Mouse (Mus musculus) ES-E14 (cell line): Measurements from ENCODE around the gene 9230104L09Rik. TPM values are rescaled to one million over a fixed set of nuclear protein-coding genes. Genes with fewer than 3 reads are reported as not detected.

Experiments
- DNase-seq: peaks from one replicate; pipeline ENCODE4 v3.0.0-alpha.2; 2013; ENCODE audit warnings: low read depth, low spot score
- H3K27ac ChIP-seq: 2 replicates; pipeline ENCODE4 v1.5.1; 2012; ENCODE audit warnings: low read depth, mild to moderate bottlenecking, low read length, moderate library complexity, mixed read lengths; ENCODE audit not compliant: poor library complexity, insufficient read depth, severe bottlenecking
- H3K36me3 ChIP-seq: 2 replicates; pipeline ENCODE4 v1.6.1; 2012; ENCODE audit warnings: mild to moderate bottlenecking, low read length, moderate library complexity, mixed read lengths; ENCODE audit not compliant: control insufficient read depth, poor library complexity, insufficient read depth, severe bottlenecking
- H3K4me1 ChIP-seq, 2 experiments: fragments of 150-350 bp in 1 of 2; sonication (generic) in 1 of 2; 2 replicates each; pipeline ENCODE4 v1.6.1; 2012; ENCODE audit warnings: low read length in 2 of 2, mild to moderate bottlenecking in 1 of 2, mixed read lengths in 1 of 2; ENCODE audit not compliant: control insufficient read depth in 2 of 2, insufficient read depth in 2 of 2, poor library complexity in 1 of 2
- H3K4me3 ChIP-seq, 2 experiments: fragments of 150-350 bp in 1 of 2; sonication (generic) in 1 of 2; 2 replicates each; pipeline ENCODE4 v1.5.1; 2012; ENCODE audit warnings: low read length in 2 of 2, low read depth in 1 of 2, mild to moderate bottlenecking in 1 of 2, mixed read lengths in 1 of 2; ENCODE audit not compliant: insufficient read depth in 1 of 2, poor library complexity in 1 of 2, severe bottlenecking in 1 of 2
- H3K9ac ChIP-seq: 2 replicates; pipeline ENCODE4 v1.6.1; 2012; ENCODE audit warnings: low read depth, mild to moderate bottlenecking, low read length, mixed read lengths; ENCODE audit not compliant: poor library complexity, insufficient read depth, severe bottlenecking
- H3K9me3 ChIP-seq: fragments of 150-350 bp; sonication (generic); 2 replicates; pipeline ENCODE4 v1.6.1; 2012; ENCODE audit warnings: low read depth, mild to moderate bottlenecking, low read length; ENCODE audit not compliant: control insufficient read depth, insufficient read depth
- CHD2 ChIP-seq: IDR thresholded peaks from 2 replicates; pipeline ENCODE4 v1.6.1; 2014; ENCODE audit warnings: mild to moderate bottlenecking, low read depth, low read length, inconsistent platforms
- HCFC1 ChIP-seq: IDR thresholded peaks from 2 replicates; pipeline ENCODE4 v1.6.1; 2012; ENCODE audit warnings: low read length, inconsistent platforms, borderline replicate concordance; ENCODE audit not compliant: insufficient read depth
- MAFK ChIP-seq: IDR thresholded peaks from 2 replicates; pipeline ENCODE4 v1.6.1; 2014; ENCODE audit warnings: mild to moderate bottlenecking, low read depth, low read length, inconsistent platforms; ENCODE audit not compliant: insufficient read depth
- ZC3H11A ChIP-seq: IDR thresholded peaks from 2 replicates; pipeline ENCODE4 v1.6.1; 2012; ENCODE audit warnings: low read depth, mild to moderate bottlenecking, inconsistent platforms, low read length, borderline replicate concordance
- ZNF384 ChIP-seq: IDR thresholded peaks from 2 replicates; pipeline ENCODE4 v1.6.1; 2012; ENCODE audit warnings: low read depth, low read length, inconsistent platforms
- in situ Hi-C, 2 experiments: fragments of 600-800 bp; cut with MboI; formaldehyde crosslinking; loops; one replicate each; pipeline ENCODE4 v1.15.1; 2025; ENCODE audit warnings: low sequenced_read_pairs in 2 of 2, inconsistent platforms in 1 of 2; ENCODE audit not compliant: unreplicated experiment in 2 of 2
- total RNA-seq: library from RNA; depleted of rRNA; stranded (reverse); fragments of 300-350 nt; gene quantifications from 2 replicates; pipeline ENCODE4 v1.2.3, GENCODE M21; 2012

The 9230104L09Rik gene
- total RNA-seq, 1 experiment = not detected

- peak; percentile 93 for DNase-seq
- Histone ChIP-seq H3K36me3 (peaks cover 10% of the 10 kb centered on the region), H3K27ac (peak overlapping the region; percentile 88), H3K4me3 (peak overlapping the region; percentile 72 to 91), H3K4me1 (peaks cover 6 to 19% of the 10 kb centered on the region in 2 experiments; a peak in 3 of 4 replicates), H3K9ac (peak overlapping the region; percentile 76), H3K9me3 (no peaks in the 10 kb centered on the region)
- in situ Hi-C loops = no loop called here
- TF ChIP-seq HCFC1 (no peak), ZNF384 (no peak)
These were observed 9.9 kb upstream of the 9230104L09Rik start for GRCm38 (mm10) chr2:148874617-148875334.

- no peak for DNase-seq
- H3K27ac ChIP-seq = no peak overlapping the region
- H3K9me3 ChIP-seq = no peaks in the 10 kb centered on the region
- TF ChIP-seq ZNF384 (no peak), ZC3H11A (no peak), MAFK (no peak), CHD2 (no peak), HCFC1 (no peak)
- in situ Hi-C loops = no loop called here
- peaks cover 10% of the 10 kb centered on the region for H3K36me3 ChIP-seq
- H3K4me1 ChIP-seq = peaks cover 6 to 17% of the 10 kb centered on the region in 2 experiments; a peak in 3 of 4 replicates
- H3K4me3 ChIP-seq = peak overlapping the region; percentile 72 to 91
- peak overlapping the region; percentile 55 for H3K9ac ChIP-seq
These were observed 9.4 kb upstream of the 9230104L09Rik start for GRCm38 (mm10) chr2:148874224-148874616.

DNA sequence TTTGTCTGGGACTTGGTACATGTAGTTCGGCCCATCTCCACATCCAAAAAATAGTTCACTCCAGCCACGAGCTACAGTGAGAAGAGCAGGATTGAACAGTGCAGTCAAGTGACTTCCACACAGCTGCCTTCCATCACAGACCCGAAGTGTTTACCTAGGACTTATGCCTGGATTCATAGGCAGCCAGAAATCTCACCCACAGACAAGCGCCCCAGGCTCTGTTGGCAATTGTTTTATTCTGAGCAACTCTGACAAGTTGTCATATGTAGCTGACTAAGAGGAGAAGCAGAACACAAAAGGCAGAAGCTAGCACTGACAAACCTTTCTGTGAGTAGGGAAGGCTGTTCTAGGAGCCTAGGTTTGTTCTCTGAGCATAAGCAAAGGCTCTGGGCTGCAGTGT, 8.0 kb upstream of the 9230104L09Rik start:
- no peak for DNase-seq
- H3K4me3 ChIP-seq = no peak overlapping the region
- H3K27ac ChIP-seq = no peak overlapping the region
- H3K36me3 ChIP-seq = peaks cover 10% of the 10 kb centered on the region
- peaks cover 6 to 14% of the 10 kb centered on the region in 2 experiments; a peak in 3 of 4 replicates for H3K4me1 ChIP-seq
- in situ Hi-C loops = no loop called here
- H3K9ac ChIP-seq = no peak overlapping the region; the same call in 1 of the 2 replicates
- no peaks in the 10 kb centered on the region for H3K9me3 ChIP-seq
- TF ChIP-seq ZNF384 (no peak), MAFK (no peak), ZC3H11A (no peak), HCFC1 (no peak), CHD2 (no peak)

DNA sequence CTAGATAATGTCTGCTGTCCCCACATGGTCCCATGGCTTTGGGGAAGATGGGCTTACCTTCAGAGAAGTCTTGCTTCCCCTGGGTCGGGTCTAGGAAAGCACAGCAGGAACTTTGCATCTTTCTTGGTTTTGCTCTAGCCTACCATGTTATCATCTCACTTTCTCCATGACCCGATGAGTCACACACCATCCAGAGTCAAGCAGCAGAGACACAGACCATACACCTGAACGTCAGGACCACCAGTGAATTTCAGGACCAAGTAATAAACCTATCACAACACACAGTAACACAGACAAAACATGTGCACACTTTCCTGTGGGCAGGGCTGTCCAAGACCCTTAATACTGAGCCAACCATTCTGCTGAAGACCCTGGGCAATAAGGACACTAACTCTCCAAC, 5.7 kb upstream of the 9230104L09Rik start:
- Histone ChIP-seq H3K9me3 (no peaks in the 10 kb centered on the region), H3K36me3 (peaks cover 10% of the 10 kb centered on the region), H3K4me1 (peaks cover 2 to 5% of the 10 kb centered on the region in 2 experiments; a peak in 3 of 4 replicates), H3K4me3 (no peak overlapping the region), H3K9ac (no peak overlapping the region), H3K27ac (no peak overlapping the region)
- no peak for DNase-seq
- in situ Hi-C loops = no loop called here
- no peak for TF ChIP-seq CHD2
- no peak for TF ChIP-seq ZC3H11A
- TF ChIP-seq MAFK = no peak
- TF ChIP-seq ZNF384 = no peak
- no peak for TF ChIP-seq HCFC1
